25 mouse cellular contexts compared by ENCODE assay signal in genomic region chr7:102317583-102318168, GRCm38 (mm10). TPM values are rescaled to one million over a fixed set of nuclear protein-coding genes. Genes with fewer than 3 reads are reported as not detected.
DNase-seq lines count a peak whose midpoint lies in the region; ATAC-seq and TF ChIP-seq lines count a peak whose summit lies in the region.
"Had no signal": no experiment of that assay in that cellular context is flagged by ENCODE, and none has a peak within 500 bp of the region (broad histone marks: within the 10 kb centered on the region; RNA-seq: fewer than 3 reads in every experiment).

No protein-coding gene starts in this region.

- DNase-seq in lung, postnatal 25 days (ENCODE audit: low spot score), result peak; percentile 6
- no peak for DNase-seq in lung, postnatal 36 days
- no peak for DNase-seq in stomach, postnatal 0 days (ENCODE audit: low spot score)
- no peak for DNase-seq in adrenal gland, postnatal 10 days
- DNase-seq in heart, postnatal 10 days, result no peak
- DNase-seq: cerebellum, adult 18-20 months; cerebellum, postnatal 25 days; gastrocnemius, postnatal 10 days; heart, adult 18-20 months; heart, postnatal 4 days; kidney, adult 18-20 months; kidney, postnatal 10 days; layer of hippocampus, postnatal 36 days; lung, postnatal 4 days; midbrain, embryonic 14.5 days; thymus, postnatal 4 days had no signal

- TF ChIP-seq EP300 in stomach, postnatal 0 days (optimal IDR thresholded peaks at IDR 0.05), result no peak

- no peaks in the 10 kb centered on the region for H3K27me3 ChIP-seq in megakaryocyte, embryonic 14.5 days (replicated peaks)
- no peaks in the 10 kb centered on the region for H3K27me3 ChIP-seq in stomach, postnatal 0 days (ENCODE audit: control insufficient read depth, insufficient read depth, low read length)
- H3K27me3 ChIP-seq: embryonic facial prominence, embryonic 15.5 days; forebrain, embryonic 12.5 days; limb, embryonic 15.5 days; liver, embryonic 15.5 days had no signal

- peak overlapping the region; percentile 81 for H3K4me3 ChIP-seq in megakaryocyte, embryonic 14.5 days (replicated peaks)
- no peak overlapping the region for H3K4me3 ChIP-seq in stomach, postnatal 0 days (ENCODE audit: low read depth, low read length)
- H3K4me3 ChIP-seq: embryonic facial prominence, embryonic 15.5 days; forebrain, embryonic 12.5 days; limb, embryonic 15.5 days; liver, embryonic 15.5 days; myocyte had no signal

- no peak overlapping the region for H3K4me2 ChIP-seq in stomach, postnatal 0 days (replicated peaks; ENCODE audit: low read depth)
- H3K4me2 ChIP-seq: embryonic facial prominence, embryonic 15.5 days; forebrain, embryonic 12.5 days; limb, embryonic 15.5 days; liver, embryonic 15.5 days had no signal

- WGBS in stomach, postnatal 0 days, result 77% methylated on average over 3 of the region's 3 CpGs

- H3K36me3 ChIP-seq in megakaryocyte, embryonic 14.5 days (replicated peaks; ENCODE audit: low read length), result peaks cover 39% of the 10 kb centered on the region
- H3K36me3 ChIP-seq in stomach, postnatal 0 days (ENCODE audit: control insufficient read depth, insufficient read depth, low read length), result no peaks in the 10 kb centered on the region
- H3K36me3 ChIP-seq: embryonic facial prominence, embryonic 15.5 days; forebrain, embryonic 12.5 days; limb, embryonic 15.5 days; liver, embryonic 15.5 days had no signal

- intact Hi-C loops in heart, postnatal 10 days (cut with DNase I), result no loop called here

- H3K4me1 ChIP-seq in megakaryocyte, embryonic 14.5 days, result peaks cover 84% of the 10 kb centered on the region
- H3K4me1 ChIP-seq in stomach, postnatal 0 days (replicated peaks; ENCODE audit: control insufficient read depth, insufficient read depth), result no peaks in the 10 kb centered on the region
- H3K4me1 ChIP-seq: embryonic facial prominence, embryonic 15.5 days; limb, embryonic 15.5 days had no signal

- no peak overlapping the region for H3K9ac ChIP-seq in stomach, postnatal 0 days (ENCODE audit: low read length)
- H3K9ac ChIP-seq: embryonic facial prominence, embryonic 15.5 days; forebrain, embryonic 12.5 days; limb, embryonic 15.5 days; liver, embryonic 15.5 days had no signal

- H3K9me3 ChIP-seq in megakaryocyte, embryonic 14.5 days, result no peaks in the 10 kb centered on the region
- no peaks in the 10 kb centered on the region for H3K9me3 ChIP-seq in stomach, postnatal 0 days (ENCODE audit: control insufficient read depth, low read length)
- H3K9me3 ChIP-seq: embryonic facial prominence, embryonic 15.5 days; forebrain, embryonic 12.5 days; limb, embryonic 15.5 days; liver, embryonic 15.5 days had no signal

- H3K27ac ChIP-seq in stomach, postnatal 0 days (replicated peaks), result no peak overlapping the region
- H3K27ac ChIP-seq: embryonic facial prominence, embryonic 15.5 days; forebrain, embryonic 12.5 days; hindbrain, postnatal 0 days; limb, embryonic 15.5 days; liver, embryonic 15.5 days had no signal

- peak; percentile 71 for ATAC-seq in activated CD4-positive, CD25-positive, alpha-beta regulatory T cell, adult 4 months
- peak; percentile 86 for ATAC-seq in stomach, postnatal 0 days (ENCODE audit: low FRiP score, low TSS enrichment)
- ATAC-seq in erythroid progenitor cell, adult 5-6 weeks (replicated peaks; ENCODE audit: low FRiP score, poor library complexity, severe bottlenecking), result no peak
- ATAC-seq: hindbrain, postnatal 0 days had no signal

- TF ChIP-seq CTCF in stomach, postnatal 0 days (IDR thresholded peaks at IDR 0.05; ENCODE audit: low read depth), result no peak

RNA-seq across cellular contexts. Expression of gene Stim1, which starts 50.1 kb away (rescaled TPM):
- 10 to 100 TPM; 39.4 to 46.8 TPM for polyA plus RNA-seq in activated CD4-positive, CD25-positive, alpha-beta regulatory T cell, adult 4 months (2017; shearing (Covaris generic))
- polyA plus RNA-seq in megakaryocyte, embryonic 14.5 days (2012; ENCODE audit: insufficient read depth, low replicate concordance), result 106 and 312 TPM in 2 replicates
- 26.4 and 29.5 TPM in 2 replicates for polyA plus RNA-seq in stomach, postnatal 0 days (2015; fragmentation: Nextera tagmentation; extraction: Ambion mirVana)
- total RNA-seq in adrenal gland, postnatal 10 days (2021), result 10 to 100 TPM; 76.4 to 77.1 TPM
- 28.9 and 31.7 TPM in 2 replicates for total RNA-seq in erythroid progenitor cell, adult 5-6 weeks (2015; ENCODE audit: low replicate concordance)
- total RNA-seq in erythroid progenitor cell, adult 5-6 weeks (2017; ENCODE audit: low replicate concordance), result 45.2 and 72.3 TPM in 2 replicates
- 10 to 100 TPM; 23.4 to 30.7 TPM for total RNA-seq in heart, postnatal 10 days (2021)
